Mouse (Mus musculus) brain, embryonic 14.5 days (tissue): ENCODE data around the gene Nup50.

Experiments used
- CTCF ChIP-seq: fragments of 200-500 bp; IDR thresholded peaks from 2 replicates; pipeline ENCODE4 v1.5.1; 2012; ENCODE audit warnings: inconsistent platforms, mild to moderate bottlenecking, moderate library complexity, borderline replicate concordance; ENCODE audit not compliant: insufficient read depth, insufficient read length; ENCODE audit errors: extremely low read depth
- POLR2A ChIP-seq: fragments of 200-500 bp; IDR thresholded peaks from 2 replicates; pipeline ENCODE4 v1.6.1; 2012; ENCODE audit warnings: mild to moderate bottlenecking, inconsistent platforms, borderline replicate concordance; ENCODE audit not compliant: poor library complexity, insufficient read depth, insufficient read length, severe bottlenecking; ENCODE audit errors: extremely low read depth

DNA sequence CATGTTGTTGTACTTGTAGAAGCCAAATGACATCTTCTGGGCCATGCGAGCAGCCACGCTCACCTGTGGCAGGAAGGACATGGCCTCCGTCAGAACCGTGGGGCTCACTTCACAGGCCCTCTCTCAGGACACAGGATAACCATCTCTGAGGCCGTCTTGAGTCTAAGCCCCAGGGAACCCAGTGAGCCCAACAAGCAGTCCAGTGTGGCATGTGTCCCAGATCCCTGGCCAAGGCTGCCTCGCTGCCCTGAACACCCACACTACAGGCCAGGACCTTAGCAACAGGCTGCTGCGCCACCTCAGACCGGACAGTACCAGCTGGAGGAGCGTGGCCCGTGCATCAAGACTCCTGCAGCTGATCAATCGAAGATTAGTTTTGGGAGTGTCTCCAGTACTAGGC lies 30.0 kb downstream of the Nup50 start:
- no peak for TF ChIP-seq CTCF
- no peak for TF ChIP-seq POLR2A
